Comparison of ENCODE assay signal across 9 mouse cellular contexts in genomic region chr7:143977831-143978682, GRCm38 (mm10). TPM values are rescaled to one million over a fixed set of nuclear protein-coding genes. Genes with fewer than 3 reads are reported as not detected.
DNase-seq lines count a peak whose midpoint lies in the region; ATAC-seq and TF ChIP-seq lines count a peak whose summit lies in the region.
"Had no signal": no experiment of that assay in that cellular context is flagged by ENCODE, and none has a peak within 500 bp of the region (broad histone marks: within the 10 kb centered on the region; RNA-seq: fewer than 3 reads in every experiment).

No protein-coding gene starts in this region.

- TF ChIP-seq EP300 in liver, postnatal 0 days (IDR thresholded peaks at IDR 0.05; ENCODE audit: low read depth) = no peak

- H3K4me1 ChIP-seq in embryonic facial prominence, embryonic 10.5 days = peaks cover 21% of the 10 kb centered on the region
- H3K4me1 ChIP-seq in liver, postnatal 0 days (ENCODE audit: insufficient read depth) = no peaks in the 10 kb centered on the region

- peak overlapping the region; percentile 77 for H3K4me2 ChIP-seq in liver, postnatal 0 days (ENCODE audit: low read depth, low read length)

- intact Hi-C loops in left cerebral cortex, postnatal 14 days (cut with DNase I) = loop anchor here (5.0 kb wide), 1 partner anchor 94 kb away; no protein-coding TSS in a partner anchor

- H3K36me3 ChIP-seq in embryonic facial prominence, embryonic 10.5 days (replicated peaks) = no peaks in the 10 kb centered on the region
- no peaks in the 10 kb centered on the region for H3K36me3 ChIP-seq in liver, postnatal 0 days (replicated peaks; ENCODE audit: insufficient read depth, low read length)

- ATAC-seq in liver, postnatal 0 days = peak; percentile 54

- no peak for TF ChIP-seq CTCF in liver, postnatal 0 days (IDR thresholded peaks at IDR 0.05; ENCODE audit: low read depth)

- peak; percentile 11 for DNase-seq in right cerebral cortex, postnatal 14 days
- no peak for DNase-seq in right cerebral cortex, postnatal 36 days (ENCODE audit: low spot score in 2 of 2)
- peak; percentile 49 for DNase-seq in embryonic facial prominence, embryonic 10.5 days (ENCODE audit: low spot score)
- peak; percentile 65 for DNase-seq in kidney, adult 11 months
- peak; percentile 49 for DNase-seq in liver, postnatal 0 days
- DNase-seq in retina, postnatal 1 day = peak; percentile 58
- DNase-seq in layer of hippocampus, postnatal 14 days (ENCODE audit: low spot score in 2 of 2) = no peak
- no peak for DNase-seq in left cerebral cortex, postnatal 14 days (ENCODE audit: low spot score in 2 of 2)

- peaks cover 98% of the 10 kb centered on the region for H3K27me3 ChIP-seq in embryonic facial prominence, embryonic 10.5 days (replicated peaks; ENCODE audit: low read depth, poor library complexity, severe bottlenecking)
- peaks cover 29% of the 10 kb centered on the region for H3K27me3 ChIP-seq in liver, postnatal 0 days (ENCODE audit: insufficient read depth, low read length)

- peak overlapping the region; percentile 38 for H3K9ac ChIP-seq in liver, postnatal 0 days (replicated peaks)

- peak overlapping the region; percentile 66 for H3K4me3 ChIP-seq in embryonic facial prominence, embryonic 10.5 days
- peak overlapping the region; percentile 49 for H3K4me3 ChIP-seq in liver, postnatal 0 days (ENCODE audit: low read depth, low read length)

- no peaks in the 10 kb centered on the region for H3K9me3 ChIP-seq in embryonic facial prominence, embryonic 10.5 days
- no peaks in the 10 kb centered on the region for H3K9me3 ChIP-seq in liver, postnatal 0 days (ENCODE audit: low read length)

- H3K27ac ChIP-seq in embryonic facial prominence, embryonic 10.5 days (replicated peaks) = no peak overlapping the region; the same call in 1 of the 2 replicates
- peak overlapping the region; percentile 11 for H3K27ac ChIP-seq in liver, postnatal 0 days (ENCODE audit: low read depth)

- under 1% methylated on average over 67 of the region's 67 CpGs for WGBS in embryonic facial prominence, embryonic 10.5 days
- WGBS in liver, postnatal 0 days (ENCODE audit: insufficient replicate concordance) = 3% methylated on average over 54 of the region's 67 CpGs

RNA-seq across cellular contexts. Expression of gene Shank2, which starts 23.7 kb away (rescaled TPM):
- polyA plus RNA-seq in embryonic facial prominence, embryonic 10.5 days (2016; fragmentation: Nextera tagmentation; extraction: Ambion mirVana) = 0.75 and 0.80 TPM in 2 replicates
- polyA plus RNA-seq in liver, postnatal 0 days (2015; fragmentation: Nextera tagmentation; extraction: Ambion mirVana) = 0.58 and 0.92 TPM in 2 replicates
- 100 to 1,000 TPM; 133 to 146 TPM for total RNA-seq in layer of hippocampus, postnatal 14 days (2021)
- 100 to 1,000 TPM; 170 to 187 TPM for total RNA-seq in left cerebral cortex, postnatal 14 days (2021)
- total RNA-seq: neutrophil, adult 5-6 weeks had no signal

Comparison
In these comparisons a context has a peak if more than half of its experiments do, and no peak if none do; other contexts are left out.
1. DNase-seq: peak in right cerebral cortex, postnatal 14 days (single experiment), embryonic facial prominence, embryonic 10.5 days (single experiment), kidney, adult 11 months (single experiment), liver, postnatal 0 days (single experiment) and retina, postnatal 1 day (single experiment); none in right cerebral cortex, postnatal 36 days (0 of 2), layer of hippocampus, postnatal 14 days (0 of 2) and left cerebral cortex, postnatal 14 days (0 of 2).